Mouse (Mus musculus) stomach, embryonic 16.5 days (tissue): ENCODE results near the gene Arhgef16. TPM values are rescaled to one million over a fixed set of nuclear protein-coding genes. Genes with fewer than 3 reads are reported as not detected.
A peak's percentile ranks its signal among the peaks of the same experiment; 100 is the strongest.

ENCODE experiments used
- ATAC-seq: fragments of 200-750 bp; cut with Nextera tagmentation; 2 replicates; pipeline ENCODE4 v1.8.0; 2017; ENCODE audit warnings: moderate number of reproducible peaks, moderate TSS enrichment; ENCODE audit not compliant: insufficient read depth, low FRiP score
- H3K27ac ChIP-seq: fragments of 300-500 bp; sonication (generic); 2 replicates; pipeline ENCODE4 v1.5.1; 2014; ENCODE audit warnings: low read length
- H3K27me3 ChIP-seq: fragments of 300-500 bp; sonication (generic); 2 replicates; pipeline ENCODE4 v1.6.1; 2014; ENCODE audit warnings: low read length, control low read depth, mixed read lengths; ENCODE audit not compliant: control insufficient read depth, insufficient read depth
- H3K36me3 ChIP-seq: fragments of 300-500 bp; sonication (generic); 2 replicates; pipeline ENCODE4 v1.6.1; 2014; ENCODE audit warnings: low read length; ENCODE audit not compliant: control insufficient read depth, insufficient read depth
- H3K4me1 ChIP-seq: fragments of 300-500 bp; sonication (generic); 2 replicates; pipeline ENCODE4 v1.6.1; 2014; ENCODE audit warnings: low read length, control low read depth, mixed read lengths; ENCODE audit not compliant: control insufficient read depth, insufficient read depth
- H3K4me2 ChIP-seq: fragments of 300-500 bp; sonication (generic); 2 replicates; pipeline ENCODE4 v1.6.1; 2014; ENCODE audit warnings: low read depth, low read length, mixed read lengths
- H3K4me3 ChIP-seq: fragments of 300-500 bp; sonication (generic); replicated peaks from 2 replicates; pipeline ENCODE4 v1.5.1; 2014; ENCODE audit warnings: mild to moderate bottlenecking, low read length
- H3K9ac ChIP-seq: fragments of 300-500 bp; sonication (generic); 2 replicates; pipeline ENCODE4 v1.6.1; 2014; ENCODE audit warnings: low read length
- H3K9me3 ChIP-seq: fragments of 300-500 bp; sonication (generic); replicated peaks from 2 replicates; pipeline ENCODE4 v1.6.1; 2016; ENCODE audit warnings: low read length, control low read depth; ENCODE audit not compliant: control insufficient read depth
- WGBS: fragments of 180-500 bp; shearing (Covaris S2); extraction: QIAGEN DNeasy Blood & Tissue Kit; methylation state at CpG from one replicate; pipeline ENCODE4 v1.1.7; 2014; 5-methylcytosine and 5-hydroxymethylcytosine counted together
- polyA plus RNA-seq: library from polyadenylated mRNA; unstranded; fragments of >200 nt; fragmentation: Nextera tagmentation; extraction: Ambion mirVana; gene quantifications from 2 replicates; pipeline ENCODE4 v1.2.1, GENCODE M21; 2015

Arhgef16 gene
- 36.2 and 41.2 TPM in 2 replicates for polyA plus RNA-seq

DNA sequence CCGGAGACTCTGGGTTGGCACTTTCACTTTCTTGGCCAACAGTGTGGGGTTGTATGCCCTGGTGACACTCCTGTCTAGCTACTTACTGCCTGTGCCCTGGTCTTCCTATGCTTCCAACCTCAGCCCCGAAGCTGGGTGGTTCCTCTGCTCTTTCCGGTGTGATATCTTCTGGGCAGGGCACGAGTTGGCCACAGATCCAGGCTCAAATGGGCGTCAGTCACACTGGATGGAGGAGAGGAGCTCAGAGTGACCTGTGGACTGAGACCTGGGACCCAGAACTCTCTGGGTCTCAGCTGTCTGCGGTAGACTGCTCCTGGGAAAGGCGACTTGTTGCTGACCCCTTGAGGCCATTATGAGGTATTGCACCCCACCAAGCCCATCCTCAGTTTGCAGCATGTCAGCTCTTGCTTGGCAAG, at the start of gene Arhgef16:
TSS of gene Arhgef16 (minus strand) at position 211 of the 416 bp plus-strand sequence.
- 0 out of 2 replicates have a peak within 1 kb of the TSS, but pooled peaks have one; percentile 18 for H3K27ac ChIP-seq
- WGBS: 21% methylated on average over 7 of the region's 7 CpGs
- H3K9me3 ChIP-seq: no peaks in the 10 kb centered on the region
- H3K4me3 ChIP-seq: no peak within 1 kb of the TSS
- H3K4me1 ChIP-seq: peaks cover 13% of the 10 kb centered on the region; the same call in 1 of the 2 replicates
- ATAC-seq: no peak
- H3K4me2 ChIP-seq: no peak within 1 kb of the TSS; the same call in 1 of the 2 replicates
- no peaks in the 10 kb centered on the region for H3K36me3 ChIP-seq
- H3K9ac ChIP-seq: no peak within 1 kb of the TSS
- peaks cover 10% of the 10 kb centered on the region; the same call in 1 of the 2 replicates for H3K27me3 ChIP-seq

DNA sequence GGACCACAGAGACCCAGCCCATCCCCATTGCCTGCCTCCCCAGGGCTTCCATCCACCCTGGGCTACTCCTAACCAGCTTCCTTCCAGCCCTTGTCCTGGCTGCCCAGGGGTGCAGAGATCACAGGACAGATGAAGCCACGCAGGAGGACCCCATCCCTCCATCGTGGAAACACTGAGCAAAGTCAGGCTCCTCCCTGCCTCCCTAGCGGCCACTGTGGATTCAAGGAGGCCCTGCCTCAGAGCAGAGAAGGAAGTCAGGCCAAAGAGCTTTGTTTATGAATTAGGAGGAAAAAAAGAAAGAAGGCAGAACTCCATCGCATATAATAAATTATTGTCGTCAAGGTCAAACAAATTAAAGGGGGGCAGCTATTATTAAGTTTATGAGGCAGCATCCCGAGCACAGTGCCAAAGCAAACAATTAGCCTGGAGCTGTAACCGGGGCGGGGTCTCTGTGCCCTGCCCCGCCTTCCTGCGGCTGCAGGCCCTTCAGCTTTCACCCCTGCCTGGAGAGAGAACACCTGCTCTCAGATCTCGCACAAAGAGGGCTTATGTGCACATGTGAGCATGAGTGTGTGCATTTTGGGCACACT, 46.8 kb upstream of the Arhgef16 start:
- no peaks in the 10 kb centered on the region for H3K27me3 ChIP-seq
- ATAC-seq: peak; percentile 82
- 9% methylated on average over 11 of the region's 11 CpGs for WGBS
- peak overlapping the region; percentile 36; the same call in 1 of the 2 replicates for H3K9ac ChIP-seq
- H3K4me2 ChIP-seq: no peak overlapping the region
- no peaks in the 10 kb centered on the region for H3K9me3 ChIP-seq
- H3K27ac ChIP-seq: peak overlapping the region; percentile 66
- no peak overlapping the region for H3K4me3 ChIP-seq
- peaks cover 19% of the 10 kb centered on the region for H3K4me1 ChIP-seq
- no peaks in the 10 kb centered on the region for H3K36me3 ChIP-seq

GRCm38 (mm10) chr4:154346731-154347522, 45.5 kb upstream of the Arhgef16 start:
- Histone ChIP-seq H3K36me3 (0 out of 2 replicates have a peak, but pooled peaks cover 3% of the 10 kb centered on the region), H3K9me3 (no peaks in the 10 kb centered on the region), H3K4me3 (no peak overlapping the region), H3K4me2 (no peak overlapping the region), H3K9ac (no peak overlapping the region), H3K4me1 (peaks cover 19% of the 10 kb centered on the region), H3K27me3 (no peaks in the 10 kb centered on the region), H3K27ac (no peak overlapping the region)
- WGBS: 37% methylated on average over 19 of the region's 19 CpGs
- ATAC-seq: no peak

DNA sequence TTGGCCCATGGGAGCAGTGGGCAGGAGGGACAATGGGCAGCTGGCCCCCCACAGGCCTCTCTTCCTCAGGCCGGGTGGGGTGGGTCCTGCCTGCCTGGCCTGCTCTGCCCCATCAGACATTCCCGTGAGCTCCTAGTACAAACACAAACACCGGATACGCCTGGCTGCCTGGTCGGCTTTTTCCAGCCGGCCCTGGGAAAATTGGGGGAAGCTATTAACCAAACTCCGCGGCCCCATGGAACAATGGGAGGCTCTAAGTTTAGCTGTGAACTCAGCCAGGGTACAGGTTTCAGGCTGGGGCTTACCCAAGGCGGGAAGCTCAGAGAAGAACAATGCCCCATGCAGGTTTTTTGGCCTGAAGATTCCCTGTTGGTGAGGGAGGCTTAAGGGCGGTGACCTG, 35.2 kb upstream of the Arhgef16 start:
- no peak overlapping the region for H3K9ac ChIP-seq
- WGBS: 22% methylated on average over 10 of the region's 10 CpGs
- peak overlapping the region; percentile 20; the same call in 1 of the 2 replicates for H3K27ac ChIP-seq
- H3K4me3 ChIP-seq: no peak overlapping the region
- no peak overlapping the region for H3K4me2 ChIP-seq
- no peaks in the 10 kb centered on the region for H3K36me3 ChIP-seq
- no peaks in the 10 kb centered on the region for H3K27me3 ChIP-seq
- H3K9me3 ChIP-seq: no peaks in the 10 kb centered on the region
- peak; percentile 35 for ATAC-seq
- H3K4me1 ChIP-seq: 0 out of 2 replicates have a peak, but pooled peaks cover 4% of the 10 kb centered on the region

GRCm38 (mm10) chr4:154335761-154336160, 34.3 kb upstream of the Arhgef16 start, which contains the start of gene B230104I21Rik:
TSS of gene B230104I21Rik (plus strand) at chr4:154336127.
- Histone ChIP-seq H3K4me3 (peak within 1 kb of the TSS; percentile 30), H3K4me1 (0 out of 2 replicates have a peak, but pooled peaks cover 4% of the 10 kb centered on the region), H3K9me3 (no peaks in the 10 kb centered on the region), H3K9ac (peak within 1 kb of the TSS; percentile 4; the same call in 1 of the 2 replicates), H3K27ac (peak within 1 kb of the TSS; percentile 20; the same call in 1 of the 2 replicates), H3K4me2 (peak within 1 kb of the TSS; percentile 43; the same call in 1 of the 2 replicates), H3K36me3 (no peaks in the 10 kb centered on the region), H3K27me3 (no peaks in the 10 kb centered on the region)
- no peak for ATAC-seq
- WGBS: 72% methylated on average over 12 of the region's 12 CpGs

DNA sequence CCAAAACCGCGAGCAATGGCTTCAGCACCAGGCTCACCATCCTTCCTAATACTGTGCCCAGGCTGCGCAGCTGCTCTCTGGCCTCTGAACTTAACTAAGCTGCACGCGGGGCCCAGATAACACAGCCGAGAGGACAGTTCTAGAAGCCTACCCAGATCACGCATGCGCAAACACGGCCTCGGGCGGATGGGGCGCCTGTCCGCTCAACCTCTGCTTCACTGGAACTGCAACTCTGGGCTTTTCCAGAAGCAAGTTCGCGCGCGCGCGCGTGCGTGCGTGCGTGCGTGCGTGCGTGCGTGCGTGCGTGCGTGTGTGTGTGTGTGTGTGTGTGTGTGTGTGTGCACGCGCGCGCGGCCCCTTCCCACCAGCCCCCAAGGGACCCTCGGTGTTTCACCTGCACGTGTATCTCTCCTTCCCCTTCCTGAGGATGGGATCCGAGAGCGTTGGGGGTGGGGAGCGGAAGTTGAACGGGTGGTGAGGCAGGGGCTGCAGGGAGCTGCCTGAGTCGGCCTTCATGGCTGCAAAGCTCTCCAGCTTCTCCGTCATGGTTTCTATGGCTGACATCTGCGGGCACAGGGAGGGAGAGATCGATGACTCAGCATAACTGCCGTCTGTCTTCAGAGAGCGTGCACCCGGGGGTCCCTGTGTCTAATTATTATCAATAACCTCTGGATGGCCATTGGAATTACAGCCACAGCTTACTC, 33.4 kb upstream of the Arhgef16 start:
- ATAC-seq: peak; percentile 22; the same call in 1 of the 2 replicates
- no peaks in the 10 kb centered on the region for H3K36me3 ChIP-seq
- peak overlapping the region; percentile 58 for H3K9ac ChIP-seq
- H3K4me1 ChIP-seq: 0 out of 2 replicates have a peak, but pooled peaks cover 4% of the 10 kb centered on the region
- no peak overlapping the region for H3K27ac ChIP-seq
- H3K9me3 ChIP-seq: no peaks in the 10 kb centered on the region
- H3K27me3 ChIP-seq: no peaks in the 10 kb centered on the region
- H3K4me2 ChIP-seq: peak overlapping the region; percentile 43; the same call in 1 of the 2 replicates
- peak overlapping the region; percentile 30 for H3K4me3 ChIP-seq
- WGBS: 48% methylated on average over 48 of the region's 48 CpGs

DNA sequence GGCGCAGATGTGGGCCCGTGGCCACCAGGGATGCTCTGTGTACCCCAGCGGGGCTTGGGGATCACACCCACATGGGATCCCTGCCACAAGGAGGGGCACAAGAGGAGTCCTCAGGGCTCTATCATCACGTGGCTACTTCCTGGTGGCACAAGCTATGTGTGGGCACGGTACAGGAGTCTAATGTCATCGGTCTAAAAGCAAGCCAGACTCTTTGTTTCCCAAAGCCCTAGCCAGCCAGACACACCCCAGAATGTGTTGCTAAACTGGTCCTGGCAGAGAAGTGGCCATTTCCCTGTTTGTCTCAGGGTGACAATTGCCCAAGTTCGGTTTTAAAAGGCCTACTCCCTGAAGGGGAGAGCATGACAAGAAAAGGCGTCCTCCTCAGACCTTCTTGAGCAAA, 31.8 kb upstream of the Arhgef16 start:
- Histone ChIP-seq H3K27me3 (no peaks in the 10 kb centered on the region), H3K36me3 (no peaks in the 10 kb centered on the region), H3K4me3 (no peak overlapping the region), H3K27ac (no peak overlapping the region), H3K4me2 (no peak overlapping the region), H3K9me3 (no peaks in the 10 kb centered on the region), H3K4me1 (peaks cover 8% of the 10 kb centered on the region), H3K9ac (no peak overlapping the region)
- ATAC-seq: no peak
- WGBS: 59% methylated on average over 8 of the region's 8 CpGs

DNA sequence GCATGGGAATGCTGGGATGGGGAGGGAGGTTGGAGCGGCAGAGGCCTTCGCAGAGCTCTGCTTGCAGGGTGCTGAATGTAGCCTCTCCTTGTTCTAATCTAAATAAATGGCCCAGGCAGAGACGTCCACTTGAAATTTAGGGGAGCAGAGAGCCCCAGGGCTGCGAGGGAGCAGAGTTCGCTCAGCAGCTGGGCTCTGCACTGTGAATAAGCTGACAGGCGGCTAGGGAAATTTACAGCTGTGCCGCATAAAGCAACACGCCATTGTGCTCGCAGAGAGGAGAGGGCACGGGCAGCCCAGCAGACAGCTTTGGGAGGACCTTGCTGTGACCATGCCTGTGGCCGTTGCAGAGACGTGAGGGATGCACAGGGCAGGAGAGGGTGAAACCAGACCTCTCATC, 29.8 kb upstream of the Arhgef16 start:
- Histone ChIP-seq H3K9me3 (no peaks in the 10 kb centered on the region), H3K36me3 (no peaks in the 10 kb centered on the region), H3K9ac (0 out of 2 replicates have a peak overlapping the region, but pooled peaks have one; percentile 4), H3K27ac (no peak overlapping the region), H3K4me2 (no peak overlapping the region), H3K4me3 (no peak overlapping the region), H3K4me1 (peaks cover 8% of the 10 kb centered on the region), H3K27me3 (no peaks in the 10 kb centered on the region; the same call in 1 of the 2 replicates)
- no peak for ATAC-seq
- 39% methylated on average over 12 of the region's 12 CpGs for WGBS
